Mouse (Mus musculus) thymus, adult 2 months (tissue): ENCODE measurements around the gene Thoc3.

Experiments used
- CTCF ChIP-seq: fragments of 200-500 bp; IDR thresholded peaks from 2 replicates; pipeline ENCODE4 v1.5.1; 2012; ENCODE audit warnings: mild to moderate bottlenecking, control low read depth, low read length, moderate library complexity, borderline replicate concordance; ENCODE audit not compliant: control insufficient read depth, poor library complexity, insufficient read depth; ENCODE audit errors: extremely low read depth
- POLR2A ChIP-seq: fragments of 200-500 bp; IDR thresholded peaks from 2 replicates; pipeline ENCODE4 v1.6.1; 2012; ENCODE audit warnings: mild to moderate bottlenecking, low read length, control low read depth, moderate library complexity; ENCODE audit not compliant: control insufficient read depth, poor library complexity, insufficient read depth; ENCODE audit errors: extremely low read depth

DNA sequence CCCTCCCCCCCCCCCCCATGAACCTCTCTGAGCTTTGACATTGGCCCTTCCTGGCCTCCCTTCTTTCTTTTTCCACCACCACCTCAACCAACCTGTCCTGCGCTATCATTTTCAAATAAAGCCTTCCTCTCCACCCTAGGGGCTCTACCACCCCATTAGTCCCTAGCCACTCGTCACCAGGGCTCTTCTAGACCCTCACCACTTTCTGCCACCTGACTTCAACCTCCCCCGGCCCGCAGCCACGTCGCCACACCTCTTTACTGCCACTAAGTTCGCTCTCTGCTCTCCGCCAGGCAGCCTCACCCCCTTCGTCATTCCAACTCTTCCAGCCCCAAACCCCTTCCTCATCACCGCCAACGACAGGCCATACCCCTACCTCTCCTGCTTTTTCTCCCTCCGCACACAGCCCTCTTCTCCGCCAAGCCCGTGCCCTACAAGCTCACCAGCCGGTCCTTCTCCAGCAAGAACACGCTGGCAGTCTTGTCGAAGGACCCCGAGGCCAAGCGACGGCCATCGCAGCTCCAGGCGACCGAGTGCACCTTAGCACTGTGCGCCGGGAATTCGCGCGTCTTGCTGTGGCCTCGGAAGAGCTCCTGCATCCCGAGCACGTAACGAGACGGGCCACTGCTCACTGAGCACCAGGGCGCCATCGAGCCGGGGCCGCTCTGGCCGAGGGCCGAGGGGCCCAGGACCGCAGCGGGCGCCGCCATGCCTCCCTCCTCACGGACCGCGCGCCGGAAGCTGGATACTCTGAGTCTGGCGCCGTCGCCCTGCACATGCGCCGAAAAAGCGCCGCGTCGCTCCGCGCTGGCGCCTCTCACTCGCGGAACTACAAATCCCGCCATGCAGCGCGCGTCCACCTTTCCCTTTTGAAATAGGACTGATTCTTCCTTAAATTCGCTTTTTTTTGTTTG lies at the start of gene Thoc3:
- TF ChIP-seq POLR2A (peak; percentile 82), CTCF (peak; percentile 43; the same call in 1 of the 2 replicates)
